Mouse (Mus musculus): ENCODE results near the gene Cox19. TPM values are rescaled to one million over a fixed set of nuclear protein-coding genes. Genes with fewer than 3 reads are reported as not detected.

Cox19 gene
- polyA plus RNA-seq, 1 experiment: 46.7 TPM

- H3K4me3 ChIP-seq (ENCODE audit: insufficient read depth, low read length): no peak overlapping the region
- no peak for TF ChIP-seq CTCF (IDR thresholded peaks at IDR 0.05; ENCODE audit: borderline replicate concordance, insufficient read depth, low read length)
- no peak for TF ChIP-seq POLR2A (IDR thresholded peaks at IDR 0.05; ENCODE audit: low read depth, low read length)
- peaks cover 11% of the 10 kb centered on the region; the same call in 1 of the 2 replicates for H3K4me1 ChIP-seq (ENCODE audit: control insufficient read depth, insufficient read depth, low read length)
- no peak overlapping the region for H3K27ac ChIP-seq (ENCODE audit: insufficient read depth, low read length)
Observed at GRCm38 (mm10) chr5:139382760-139383159, 31.5 kb upstream of the Cox19 start.

GRCm38 (mm10) chr5:139381586-139382513 lies 30.6 kb upstream of the Cox19 start:
- Histone ChIP-seq H3K4me1 (ENCODE audit: control insufficient read depth, insufficient read depth, low read length) (peaks cover 16% of the 10 kb centered on the region), H3K27ac (ENCODE audit: insufficient read depth, low read length) (no peak overlapping the region), H3K4me3 (ENCODE audit: insufficient read depth, low read length) (no peak overlapping the region)
- TF ChIP-seq CTCF (IDR thresholded peaks at IDR 0.05; ENCODE audit: borderline replicate concordance, insufficient read depth, low read length) (no peak), POLR2A (IDR thresholded peaks at IDR 0.05; ENCODE audit: low read depth, low read length) (no peak)

GRCm38 (mm10) chr5:139380385-139381248 lies 29.4 kb upstream of the Cox19 start:
- Histone ChIP-seq H3K27ac (ENCODE audit: insufficient read depth, low read length) (no peak overlapping the region), H3K4me1 (ENCODE audit: control insufficient read depth, insufficient read depth, low read length) (peaks cover 16% of the 10 kb centered on the region), H3K4me3 (ENCODE audit: insufficient read depth, low read length) (peak overlapping the region; percentile 58)
- TF ChIP-seq CTCF (IDR thresholded peaks at IDR 0.05; ENCODE audit: borderline replicate concordance, insufficient read depth, low read length) (no peak), POLR2A (IDR thresholded peaks at IDR 0.05; ENCODE audit: low read depth, low read length) (no peak)

- no peak overlapping the region for H3K27ac ChIP-seq (ENCODE audit: insufficient read depth, low read length)
- peaks cover 16% of the 10 kb centered on the region for H3K4me1 ChIP-seq (ENCODE audit: control insufficient read depth, insufficient read depth, low read length)
- peak overlapping the region; percentile 27 for H3K4me3 ChIP-seq (ENCODE audit: insufficient read depth, low read length)
- TF ChIP-seq POLR2A (IDR thresholded peaks at IDR 0.05; ENCODE audit: low read depth, low read length) (no peak), CTCF (IDR thresholded peaks at IDR 0.05; ENCODE audit: borderline replicate concordance, insufficient read depth, low read length) (no peak)
Observed at GRCm38 (mm10) chr5:139379771-139380384, 28.7 kb upstream of the Cox19 start.

- Histone ChIP-seq H3K4me1 (ENCODE audit: control insufficient read depth, insufficient read depth, low read length) (peaks cover 20% of the 10 kb centered on the region), H3K27ac (ENCODE audit: insufficient read depth, low read length) (peak overlapping the region; percentile 36), H3K4me3 (ENCODE audit: insufficient read depth, low read length) (no peak overlapping the region)
- TF ChIP-seq POLR2A (IDR thresholded peaks at IDR 0.05; ENCODE audit: low read depth, low read length) (no peak), CTCF (IDR thresholded peaks at IDR 0.05; ENCODE audit: borderline replicate concordance, insufficient read depth, low read length) (no peak)
Observed at GRCm38 (mm10) chr5:139378986-139379629, 27.9 kb upstream of the Cox19 start.

GRCm38 (mm10) chr5:139378271-139378556 lies 27.0 kb upstream of the Cox19 start:
- Histone ChIP-seq H3K4me1 (ENCODE audit: control insufficient read depth, insufficient read depth, low read length) (peaks cover 20% of the 10 kb centered on the region), H3K4me3 (ENCODE audit: insufficient read depth, low read length) (no peak overlapping the region), H3K27ac (ENCODE audit: insufficient read depth, low read length) (no peak overlapping the region)
- TF ChIP-seq CTCF (IDR thresholded peaks at IDR 0.05; ENCODE audit: borderline replicate concordance, insufficient read depth, low read length) (no peak), POLR2A (IDR thresholded peaks at IDR 0.05; ENCODE audit: low read depth, low read length) (no peak)

- TF ChIP-seq CTCF (IDR thresholded peaks at IDR 0.05; ENCODE audit: borderline replicate concordance, insufficient read depth, low read length): no peak
- TF ChIP-seq POLR2A (IDR thresholded peaks at IDR 0.05; ENCODE audit: low read depth, low read length): no peak
- no peak within 1 kb of the TSS for H3K4me3 ChIP-seq (ENCODE audit: insufficient read depth, low read length)
- H3K27ac ChIP-seq (ENCODE audit: insufficient read depth, low read length): no peak within 1 kb of the TSS
- peaks cover 20% of the 10 kb centered on the region for H3K4me1 ChIP-seq (ENCODE audit: control insufficient read depth, insufficient read depth, low read length)
Observed at GRCm38 (mm10) chr5:139377468-139378270, 26.5 kb upstream of the Cox19 start, which contains the start of gene Gpr146. Gene Gpr146, plus strand, starts transcription at chr5:139377697.

- peaks cover 20% of the 10 kb centered on the region for H3K4me1 ChIP-seq (ENCODE audit: control insufficient read depth, insufficient read depth, low read length)
- no peak overlapping the region for H3K27ac ChIP-seq (ENCODE audit: insufficient read depth, low read length)
- H3K4me3 ChIP-seq (ENCODE audit: insufficient read depth, low read length): no peak overlapping the region
- no peak for TF ChIP-seq POLR2A (IDR thresholded peaks at IDR 0.05; ENCODE audit: low read depth, low read length)
- no peak for TF ChIP-seq CTCF (IDR thresholded peaks at IDR 0.05; ENCODE audit: borderline replicate concordance, insufficient read depth, low read length)
Observed at GRCm38 (mm10) chr5:139374841-139375240, 23.6 kb upstream of the Cox19 start.
